Mouse (Mus musculus) heart, adult 11 months (tissue): ENCODE results near the gene Cfl2.

Experiments
- DNase-seq: peaks from one replicate; pipeline ENCODE4 v3.0.0; 2022

Cfl2 gene

GRCm38 (mm10) chr12:54829876-54830275, 32.8 kb downstream of the Cfl2 start:
- DNase-seq = peak; percentile 79

GRCm38 (mm10) chr12:54828043-54828442, 34.6 kb downstream of the Cfl2 start:
- peak; percentile 30 for DNase-seq

GRCm38 (mm10) chr12:54825202-54825601, 37.5 kb downstream of the Cfl2 start:
- DNase-seq = peak; percentile 59

GRCm38 (mm10) chr12:54822836-54823426, 39.7 kb downstream of the Cfl2 start:
- peak; percentile 90 for DNase-seq

- peak; percentile 84 for DNase-seq
Measured at GRCm38 (mm10) chr12:54820684-54821161, 42.0 kb downstream of the Cfl2 start.

DNA sequence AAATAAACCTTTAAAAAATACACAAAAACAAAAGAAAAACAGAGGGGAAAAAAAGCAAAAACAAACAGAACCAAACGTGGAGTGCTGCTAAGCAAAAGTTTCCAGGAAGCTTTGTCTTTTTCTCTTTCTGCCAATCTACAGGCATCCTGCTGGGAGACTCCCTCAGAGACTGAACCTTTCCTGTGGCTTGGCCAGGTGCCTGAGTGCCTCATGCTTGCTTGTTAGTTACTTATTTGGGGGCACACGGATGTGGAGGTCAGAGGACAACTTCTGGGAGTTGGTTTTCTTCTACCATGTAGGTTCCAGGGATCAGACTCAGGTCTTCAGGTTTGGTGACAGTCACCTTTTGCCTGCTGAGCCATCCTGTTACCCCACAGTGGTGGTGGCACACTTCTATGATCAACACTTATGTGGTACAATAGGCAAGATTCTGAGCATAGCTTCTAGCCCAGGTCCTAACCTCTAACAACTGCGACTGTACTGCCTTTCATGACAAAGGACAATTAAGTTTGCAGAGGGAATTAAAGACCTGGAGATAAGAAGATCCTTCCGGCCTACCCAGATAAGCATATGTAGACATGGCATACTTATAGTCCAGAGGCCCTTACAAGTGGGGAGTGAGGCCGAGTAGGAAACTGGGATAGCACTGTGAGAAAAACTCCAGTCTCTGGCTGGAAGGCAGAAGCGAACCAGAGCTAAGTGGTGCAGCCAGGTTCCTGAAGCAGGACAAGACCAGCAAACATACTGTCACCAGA, 43.3 kb downstream of the Cfl2 start:
- peak; percentile 79 for DNase-seq

DNA sequence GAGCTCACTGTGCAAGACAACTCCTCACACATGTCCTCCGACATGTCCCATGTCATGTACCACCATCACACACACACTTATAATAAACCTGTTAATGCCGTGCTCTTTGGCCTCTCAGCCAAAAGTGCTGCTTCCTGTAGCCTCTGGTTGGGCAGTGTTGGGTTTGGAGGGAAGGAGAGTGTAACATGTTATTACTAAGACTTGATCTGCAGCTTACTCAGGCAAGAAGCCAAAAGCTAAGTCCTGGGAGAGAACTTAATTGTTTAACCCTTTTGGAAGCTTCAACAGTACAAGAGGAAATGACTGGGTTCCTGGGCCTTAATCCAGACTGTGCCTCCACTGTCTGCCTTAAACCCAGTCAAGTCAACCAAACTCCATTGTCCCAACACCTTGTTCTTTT, 52.5 kb downstream of the Cfl2 start:
- DNase-seq = peak; percentile 15
